Mouse (Mus musculus) kidney, adult 18-20 months (tissue): ENCODE measurements around the gene Tex14.

Experiments
- DNase-seq: peaks from one replicate; pipeline ENCODE4 v3.0.0; 2021

Tex14 gene

DNA sequence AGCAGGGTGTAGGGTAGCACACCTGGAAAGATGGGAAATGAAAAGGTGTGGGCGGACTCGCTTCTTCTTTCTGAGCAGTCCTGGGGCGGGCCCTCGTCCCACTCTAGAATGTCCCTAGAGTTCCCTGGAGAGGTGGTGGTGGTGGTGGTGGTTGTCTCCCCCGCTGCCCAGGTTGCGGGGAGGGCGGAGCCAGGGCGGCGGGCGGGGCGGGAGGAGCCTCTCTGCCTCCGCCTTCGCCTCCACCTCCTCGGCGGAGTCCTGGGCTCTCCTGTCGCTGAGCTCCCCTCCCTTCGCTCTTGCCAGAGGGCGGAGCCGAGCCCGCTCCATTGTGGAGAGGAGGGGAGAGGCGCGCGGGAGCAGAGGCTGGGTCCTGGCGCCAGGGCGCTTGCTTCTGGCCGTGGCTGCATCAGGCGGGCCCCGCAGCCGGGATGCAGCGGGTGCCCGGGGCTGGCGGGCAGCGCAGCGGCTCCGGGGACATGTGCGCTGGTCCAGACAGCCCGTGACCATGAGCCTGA lies 190.5 kb downstream of the Tex14 start:
- peak; percentile 88 for DNase-seq

DNA sequence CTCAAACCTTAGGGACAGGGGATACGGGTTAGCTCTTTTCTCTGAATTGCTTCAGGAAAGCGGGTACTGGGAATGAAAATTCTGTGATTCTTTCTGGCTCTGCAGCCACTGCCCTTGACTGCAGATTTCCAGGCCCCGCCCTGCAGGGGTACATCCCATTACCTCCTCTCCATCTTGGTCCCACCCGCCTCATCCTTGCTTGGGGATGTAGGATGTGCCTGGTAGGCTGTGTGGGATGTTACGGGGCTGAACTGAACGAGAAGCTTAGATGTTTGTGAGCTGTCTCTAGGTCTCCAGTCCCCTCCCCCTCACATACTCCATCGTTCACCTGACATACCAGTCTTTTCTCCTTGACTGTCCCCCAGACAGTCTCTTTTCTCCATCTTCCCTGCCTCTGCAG lies 191.1 kb downstream of the Tex14 start:
- DNase-seq, result no peak

DNA sequence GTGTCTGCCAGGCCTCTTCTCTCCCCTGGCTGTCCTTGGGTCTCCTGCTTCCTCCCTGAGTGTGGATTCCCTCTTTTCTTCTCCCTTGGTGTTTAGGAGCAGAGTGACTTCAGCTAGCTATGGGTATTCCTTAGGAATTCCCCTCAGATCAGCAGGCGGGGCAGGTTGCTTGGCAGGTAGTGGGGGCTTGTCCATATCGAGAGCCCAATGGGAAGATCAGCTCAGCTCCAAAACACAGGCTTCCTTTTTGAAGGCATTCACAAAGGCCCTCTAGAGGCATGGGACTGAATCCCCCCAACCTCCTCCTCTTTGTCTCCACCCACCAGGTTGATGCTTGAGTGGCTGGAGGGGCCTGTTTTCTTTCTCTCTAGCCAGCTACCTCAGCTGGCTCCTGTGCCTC lies 191.6 kb downstream of the Tex14 start:
- DNase-seq, result no peak

DNA sequence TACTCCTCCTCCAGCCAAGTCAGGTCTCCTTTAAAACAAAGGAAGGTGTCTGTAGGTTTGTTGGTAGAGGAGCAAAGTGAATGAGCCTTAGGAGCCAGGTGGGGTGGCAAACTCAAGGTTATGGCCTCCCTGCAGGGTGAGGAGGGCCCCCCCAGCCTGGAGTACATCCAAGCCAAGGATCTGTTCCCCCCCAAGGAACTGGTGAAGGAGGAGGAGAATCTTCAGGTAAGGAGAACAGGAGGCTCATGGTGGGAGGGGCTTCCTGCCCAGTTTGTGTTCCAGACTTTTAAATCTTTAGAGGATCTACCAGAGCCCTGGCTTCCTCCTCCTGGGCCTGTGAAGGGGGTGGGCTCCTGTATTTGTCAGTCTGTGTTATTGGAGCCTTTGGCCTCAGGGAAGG lies 192.2 kb downstream of the Tex14 start:
- DNase-seq, result no peak

DNA sequence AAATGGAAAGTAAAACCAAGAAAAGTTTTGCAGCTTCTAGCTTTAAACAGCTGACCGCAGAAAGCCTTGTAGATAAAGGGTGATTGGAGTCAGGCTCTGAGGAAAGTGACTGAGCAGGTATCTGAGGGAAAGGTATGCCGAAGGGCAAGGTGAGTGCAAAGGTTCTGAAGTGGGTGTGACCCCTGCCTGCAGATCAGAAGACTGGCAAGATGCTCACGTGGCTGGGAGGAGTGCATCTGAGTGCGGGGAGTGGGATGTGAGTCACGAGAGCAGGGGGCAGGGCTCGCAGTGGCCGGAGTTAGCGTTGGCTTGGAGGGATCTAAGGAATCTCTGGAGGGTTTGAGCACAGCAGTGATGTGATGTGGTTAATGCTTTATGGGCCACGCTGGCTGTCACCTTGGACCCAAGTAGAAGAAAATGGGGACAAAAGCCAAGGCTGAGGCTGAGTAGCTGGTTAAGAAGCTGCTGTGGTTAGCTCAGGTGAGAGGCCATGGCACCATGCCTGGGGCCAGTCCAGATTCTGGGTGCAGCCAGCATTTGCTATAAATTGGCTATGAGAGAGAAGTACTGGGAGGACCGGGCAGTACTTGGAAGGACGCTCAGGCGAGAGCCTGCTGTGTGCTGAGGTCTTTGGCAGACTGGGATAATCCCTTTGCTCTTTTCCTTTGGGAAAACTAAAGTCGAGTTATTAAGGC lies 194.7 kb downstream of the Tex14 start:
- DNase-seq, result peak; percentile 47

DNA sequence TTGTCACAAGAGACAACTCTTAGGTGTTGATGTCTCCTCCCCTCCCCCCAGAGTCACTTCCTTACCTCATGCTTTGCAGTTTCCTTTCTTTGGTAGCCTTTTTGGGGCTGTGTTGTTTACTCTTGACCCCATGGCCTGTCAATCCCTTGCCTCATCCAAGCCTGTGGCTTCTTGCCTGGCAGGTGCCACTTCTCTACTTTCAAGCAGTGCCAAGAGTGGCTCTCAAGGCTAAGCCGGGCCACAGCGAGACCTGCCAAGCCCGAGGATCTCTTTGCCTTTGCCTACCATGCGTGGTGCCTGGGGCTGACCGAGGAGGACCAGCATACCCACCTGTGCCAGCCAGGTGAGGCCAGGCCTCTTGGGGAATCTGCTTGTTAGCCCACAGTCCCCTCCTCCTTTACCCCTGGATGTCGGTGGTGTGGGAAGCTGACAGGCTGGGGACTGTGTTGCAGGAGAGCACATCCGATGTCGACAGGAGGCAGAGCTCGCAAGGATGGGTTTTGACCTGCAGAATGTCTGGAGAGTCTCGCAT lies 195.5 kb downstream of the Tex14 start:
- no peak for DNase-seq

DNA sequence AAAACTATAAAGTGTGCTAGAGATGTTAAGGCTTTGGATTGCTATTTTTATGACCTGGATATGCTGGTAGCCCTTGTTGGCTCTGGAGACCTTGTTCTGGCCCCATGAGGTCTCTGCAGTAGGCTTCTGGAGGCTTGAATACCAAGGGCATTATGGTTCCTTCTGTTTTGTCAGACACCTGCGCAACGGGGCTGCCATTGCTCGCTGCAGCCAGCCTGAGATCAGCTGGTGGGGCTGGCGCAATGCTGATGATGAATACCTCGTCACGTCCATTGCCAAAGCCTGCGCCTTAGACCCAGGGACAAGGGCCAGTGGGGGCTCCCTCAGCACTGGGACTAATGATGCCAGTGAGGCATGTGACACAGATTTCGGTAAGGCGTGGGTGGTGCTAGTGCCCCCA lies 197.4 kb downstream of the Tex14 start:
- no peak for DNase-seq

DNA sequence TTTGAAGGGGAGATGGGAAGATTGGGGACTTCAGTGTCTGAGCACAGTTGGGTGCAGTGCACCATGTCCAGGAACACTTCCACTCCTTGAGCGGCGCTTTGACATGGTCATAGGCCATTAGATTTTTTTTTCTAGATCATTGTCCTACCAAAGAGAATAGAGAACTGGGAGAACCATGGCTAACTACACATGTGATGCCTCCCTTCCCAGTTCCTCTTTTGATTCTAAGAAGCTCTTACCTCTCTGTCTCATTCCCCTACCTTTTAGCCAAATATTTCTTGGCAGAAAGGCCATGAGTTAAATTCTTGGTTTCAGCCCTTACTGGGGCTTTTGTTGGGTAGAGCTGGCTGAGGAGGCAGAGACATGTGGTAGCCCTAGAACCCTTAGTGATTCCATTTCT lies 198.7 kb downstream of the Tex14 start:
- DNase-seq, result no peak
